Mouse (Mus musculus) bone marrow macrophage, adult 2 months (primary cell): ENCODE measurements at regions not wholly inside any gene's neighbourhood (a gene's known extent, or its start where the extent isn't known, plus 50 kb on each side); places are given as distances from the start of the nearest gene placed in this dataset.

ENCODE experiments used
- H3K27ac ChIP-seq: 2 replicates; pipeline ENCODE4 v1.5.1; 2012; ENCODE audit warnings: low read depth, low read length; ENCODE audit not compliant: insufficient read depth
- H3K4me1 ChIP-seq: 2 replicates; pipeline ENCODE4 v1.6.1; 2012; ENCODE audit warnings: low read length; ENCODE audit not compliant: control insufficient read depth, insufficient read depth
- H3K4me3 ChIP-seq: 2 replicates; pipeline ENCODE4 v1.5.1; 2012; ENCODE audit warnings: mild to moderate bottlenecking, low read length, moderate library complexity; ENCODE audit not compliant: insufficient read depth
- CTCF ChIP-seq: IDR thresholded peaks from 2 replicates; pipeline ENCODE4 v1.5.1; 2012; ENCODE audit warnings: low read depth, mild to moderate bottlenecking, low read length, moderate library complexity
- POLR2A ChIP-seq: IDR thresholded peaks from 2 replicates; pipeline ENCODE4 v1.6.1; 2012; ENCODE audit warnings: mild to moderate bottlenecking, low read depth, low read length, borderline replicate concordance

- TF ChIP-seq POLR2A (no peak), CTCF (no peak)
- Histone ChIP-seq H3K27ac (no peak overlapping the region), H3K4me1 (no peaks in the 10 kb centered on the region), H3K4me3 (no peak overlapping the region)
Observed at GRCm38 (mm10) chr2:10921486-10922450, 250.1 kb upstream of the Prkcq start.

- TF ChIP-seq POLR2A: no peak
- no peak for TF ChIP-seq CTCF
Observed at GRCm38 (mm10) chr2:10923984-10924383, 247.9 kb upstream of the Prkcq start.

GRCm38 (mm10) chr2:10925361-10925760, 246.5 kb upstream of the Prkcq start:
- H3K4me3 ChIP-seq: no peak overlapping the region
- no peak overlapping the region for H3K27ac ChIP-seq
- no peaks in the 10 kb centered on the region for H3K4me1 ChIP-seq
- TF ChIP-seq POLR2A: no peak

More at GRCm38 (mm10) chr2:10923984-10924383, 247.9 kb upstream of the Prkcq start:
- Histone ChIP-seq H3K4me3 (no peak overlapping the region), H3K4me1 (no peaks in the 10 kb centered on the region), H3K27ac (no peak overlapping the region)

DNA sequence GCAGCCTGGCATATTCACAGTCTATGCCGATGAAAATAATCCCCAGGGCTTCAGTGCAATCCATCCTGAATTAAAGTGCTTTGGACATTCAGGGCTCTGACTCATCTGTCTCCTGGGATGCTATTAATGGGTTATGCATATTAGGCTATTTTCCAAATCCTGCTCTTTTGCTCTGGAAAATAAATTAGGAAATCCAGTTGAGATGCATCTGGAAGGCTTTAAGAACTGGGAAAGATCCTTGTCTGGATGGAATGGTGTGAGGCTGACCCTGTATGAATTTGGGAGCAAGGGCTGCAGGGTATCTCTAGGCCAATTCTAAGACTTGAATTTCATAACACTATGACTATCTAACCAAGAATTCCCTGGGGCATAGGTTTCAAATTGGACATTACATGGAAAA, 234.5 kb upstream of the Prkcq start:
- H3K27ac ChIP-seq: no peak overlapping the region
- TF ChIP-seq POLR2A (no peak), CTCF (no peak)
- no peak overlapping the region for H3K4me3 ChIP-seq
- H3K4me1 ChIP-seq: no peaks in the 10 kb centered on the region

GRCm38 (mm10) chr2:10965224-10965623, 206.7 kb upstream of the Prkcq start:
- Histone ChIP-seq H3K4me1 (no peaks in the 10 kb centered on the region), H3K27ac (no peak overlapping the region), H3K4me3 (no peak overlapping the region)
- TF ChIP-seq CTCF (no peak), POLR2A (no peak)

- Histone ChIP-seq H3K4me1 (no peaks in the 10 kb centered on the region), H3K4me3 (no peak overlapping the region), H3K27ac (no peak overlapping the region)
- TF ChIP-seq CTCF (no peak), POLR2A (no peak)
Observed at GRCm38 (mm10) chr2:10966891-10967290, 205.0 kb upstream of the Prkcq start.

GRCm38 (mm10) chr2:10969111-10969689, 202.7 kb upstream of the Prkcq start:
- Histone ChIP-seq H3K4me3 (no peak overlapping the region), H3K4me1 (no peaks in the 10 kb centered on the region), H3K27ac (no peak overlapping the region)
- TF ChIP-seq CTCF (no peak), POLR2A (no peak)

DNA sequence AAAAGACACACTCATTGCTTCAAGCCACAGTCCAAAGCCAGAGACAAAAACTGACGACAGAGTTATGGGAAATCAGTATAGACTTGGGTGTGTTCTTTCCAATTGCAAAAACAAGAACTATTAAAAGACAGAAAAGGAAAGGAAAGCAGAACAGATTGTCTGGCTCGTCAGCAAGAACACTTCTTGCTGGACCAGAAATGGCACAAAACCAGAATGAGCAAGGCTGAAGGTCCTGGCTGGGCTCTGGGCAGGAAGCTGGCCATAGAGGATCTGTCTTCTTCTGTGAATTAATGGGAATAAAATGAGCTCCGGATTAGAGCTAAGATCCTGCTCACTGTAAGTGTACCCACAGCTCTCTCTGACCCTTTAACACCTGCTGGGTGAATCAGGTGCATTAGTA, 199.9 kb upstream of the Prkcq start:
- H3K27ac ChIP-seq: no peak overlapping the region
- TF ChIP-seq CTCF: no peak
- TF ChIP-seq POLR2A: no peak

GRCm38 (mm10) chr2:10978772-10979171, 193.1 kb upstream of the Prkcq start:
- Histone ChIP-seq H3K27ac (peak overlapping the region; percentile 30; the same call in 1 of the 2 replicates), H3K4me1 (no peaks in the 10 kb centered on the region), H3K4me3 (no peak overlapping the region)
- TF ChIP-seq POLR2A (no peak), CTCF (no peak)

More for the DNA sequence above, 199.9 kb upstream of the Prkcq start:
- Histone ChIP-seq H3K4me3 (no peak overlapping the region), H3K4me1 (no peaks in the 10 kb centered on the region)

- Histone ChIP-seq H3K4me1 (no peaks in the 10 kb centered on the region), H3K4me3 (no peak overlapping the region), H3K27ac (no peak overlapping the region)
- TF ChIP-seq POLR2A: no peak
- no peak for TF ChIP-seq CTCF
Observed at GRCm38 (mm10) chr2:10986101-10986500, 185.8 kb upstream of the Prkcq start.
